Mouse (Mus musculus) macrophage (primary cell): ENCODE data around the gene Vmn1r3. TPM values are rescaled to one million over a fixed set of nuclear protein-coding genes. Genes with fewer than 3 reads are reported as not detected.
"Not testable (repeated sequence)": the region's sequence is repeated elsewhere in the genome, so short reads cannot be mapped to it uniquely, and the experiment has no call there.

ENCODE experiments used
- H3K27ac ChIP-seq: fragments of 350-480 bp; formaldehyde crosslinking; 2 replicates; pipeline ENCODE4 v1.9.0; 2021
- H3K36me3 ChIP-seq: fragments of 350-480 bp; formaldehyde crosslinking; 2 replicates; pipeline ENCODE4 v1.9.0; 2021; ENCODE audit errors: inconsistent target
- H3K4me3 ChIP-seq: fragments of 350-480 bp; formaldehyde crosslinking; 2 replicates; pipeline ENCODE4 v1.9.0; 2021; ENCODE audit errors: inconsistent target
- H3K79me2 ChIP-seq: fragments of 350-480 bp; formaldehyde crosslinking; 2 replicates; pipeline ENCODE4 v1.9.0; 2021; ENCODE audit errors: inconsistent target
- WGBS: methylation state at CpG from one replicate; pipeline ENCODE4 v1.1.7; 2026; ENCODE audit warnings: inconsistent platforms; ENCODE audit not compliant: missing documents; 5-methylcytosine and 5-hydroxymethylcytosine counted together
- polyA plus RNA-seq: library from polyadenylated mRNA; stranded (reverse); fragments of 250-400 nt; gene quantifications from 3 replicates; pipeline ENCODE4 v1.2.4, GENCODE M21; 2018; ENCODE audit warnings: inconsistent platforms
- total RNA-seq, 78 experiments: library from RNA; depleted of rRNA; stranded (reverse); fragments of 250-400 nt; gene quantifications; 1 replicate in 9 of 78; 2 replicates in 24 of 78; 3 replicates in 43 of 78; 4 replicates in 2 of 78; pipeline ENCODE4 v1.2.4; 2018; ENCODE audit warnings: inconsistent platforms in 56 of 78

The Vmn1r3 gene
- total RNA-seq (2018; cell fraction: chromatin; rRNA removed): not detected
- not detected for total RNA-seq (2018; cell fraction: cytosol; rRNA removed)
- total RNA-seq (2018; cell fraction: nucleus; rRNA removed): not detected
- polyA plus RNA-seq: not detected in 3 replicates

GRCm38 (mm10) chr4:3185258-3185657, at the start of gene Vmn1r3:
TSS of gene Vmn1r3 (minus strand) at chr4:3185358.
- WGBS: 100% methylated on average over 1 of the region's 1 CpGs
- not testable (repeated sequence) for H3K36me3 ChIP-seq, H3K79me2 ChIP-seq

GRCm38 (mm10) chr4:3232053-3232452, 46.9 kb upstream of the Vmn1r3 start:
- Histone ChIP-seq H3K27ac (no peak overlapping the region), H3K79me2 (no peaks in the 10 kb centered on the region), H3K36me3 (no peaks in the 10 kb centered on the region), H3K4me3 (no peak overlapping the region)
- WGBS: 72% methylated on average over 6 of the region's 6 CpGs

More at GRCm38 (mm10) chr4:3185258-3185657, at the start of gene Vmn1r3:
- not testable (repeated sequence) for H3K27ac ChIP-seq, H3K4me3 ChIP-seq

GRCm38 (mm10) chr4:3230908-3231684, 45.9 kb upstream of the Vmn1r3 start:
- Histone ChIP-seq H3K36me3 (no peaks in the 10 kb centered on the region), H3K79me2 (no peaks in the 10 kb centered on the region), H3K4me3 (no peak overlapping the region), H3K27ac (no peak overlapping the region)
- 7% methylated on average over 38 of the region's 48 CpGs for WGBS

- H3K79me2 ChIP-seq: no peaks in the 10 kb centered on the region
- H3K4me3 ChIP-seq: no peak overlapping the region
- WGBS: 71% methylated on average over 4 of the region's 4 CpGs
- H3K36me3 ChIP-seq: no peaks in the 10 kb centered on the region
- H3K27ac ChIP-seq: no peak overlapping the region
Measured at GRCm38 (mm10) chr4:3229532-3229931, 44.4 kb upstream of the Vmn1r3 start.

GRCm38 (mm10) chr4:3228476-3228875, 43.3 kb upstream of the Vmn1r3 start:
- H3K27ac ChIP-seq: no peak overlapping the region
- H3K36me3 ChIP-seq: no peaks in the 10 kb centered on the region
- 69% methylated on average over 4 of the region's 4 CpGs for WGBS
- no peaks in the 10 kb centered on the region for H3K79me2 ChIP-seq
- H3K4me3 ChIP-seq: no peak overlapping the region

- Histone ChIP-seq H3K27ac (no peak overlapping the region), H3K36me3 (no peaks in the 10 kb centered on the region), H3K4me3 (no peak overlapping the region), H3K79me2 (no peaks in the 10 kb centered on the region)
- WGBS: 64% methylated on average over 5 of the region's 5 CpGs
Measured at GRCm38 (mm10) chr4:3227751-3228150, 42.6 kb upstream of the Vmn1r3 start.

- no peak overlapping the region for H3K27ac ChIP-seq
- H3K4me3 ChIP-seq: no peak overlapping the region
- no peaks in the 10 kb centered on the region for H3K36me3 ChIP-seq
- H3K79me2 ChIP-seq: no peaks in the 10 kb centered on the region
- WGBS: 81% methylated on average over 3 of the region's 3 CpGs
Measured at GRCm38 (mm10) chr4:3226488-3226887, 41.3 kb upstream of the Vmn1r3 start.

- not testable (repeated sequence) for H3K79me2 ChIP-seq, H3K36me3 ChIP-seq, H3K27ac ChIP-seq, H3K4me3 ChIP-seq
- WGBS: 72% methylated on average over 3 of the region's 3 CpGs
Measured at GRCm38 (mm10) chr4:3225416-3225815, 40.3 kb upstream of the Vmn1r3 start.

- not testable (repeated sequence) for H3K27ac ChIP-seq, H3K4me3 ChIP-seq, H3K79me2 ChIP-seq, H3K36me3 ChIP-seq
- 53% methylated on average over 3 of the region's 3 CpGs for WGBS
Measured at GRCm38 (mm10) chr4:3224848-3225247, 39.7 kb upstream of the Vmn1r3 start.

- H3K79me2 ChIP-seq, H3K4me3 ChIP-seq, H3K36me3 ChIP-seq, H3K27ac ChIP-seq: not testable (repeated sequence)
- WGBS: 72% methylated on average over 4 of the region's 9 CpGs
Measured at GRCm38 (mm10) chr4:3223483-3224209, 38.5 kb upstream of the Vmn1r3 start.

GRCm38 (mm10) chr4:3216382-3216781, 31.2 kb upstream of the Vmn1r3 start:
- not testable (repeated sequence) for H3K4me3 ChIP-seq
- WGBS: 80% methylated on average over 1 of the region's 2 CpGs

GRCm38 (mm10) chr4:3213349-3213748, 28.2 kb upstream of the Vmn1r3 start:
- no CpG with 5 or more reads among the region's 4 CpGs for WGBS
- H3K4me3 ChIP-seq, H3K27ac ChIP-seq, H3K79me2 ChIP-seq, H3K36me3 ChIP-seq: not testable (repeated sequence)

More at GRCm38 (mm10) chr4:3216382-3216781, 31.2 kb upstream of the Vmn1r3 start:
- H3K79me2 ChIP-seq, H3K36me3 ChIP-seq, H3K27ac ChIP-seq: not testable (repeated sequence)

GRCm38 (mm10) chr4:3209643-3210217, 24.6 kb upstream of the Vmn1r3 start:
- no CpG with 5 or more reads among the region's 1 CpGs for WGBS
- not testable (repeated sequence) for H3K27ac ChIP-seq, H3K36me3 ChIP-seq, H3K4me3 ChIP-seq, H3K79me2 ChIP-seq

- not testable (repeated sequence) for H3K27ac ChIP-seq, H3K79me2 ChIP-seq, H3K36me3 ChIP-seq, H3K4me3 ChIP-seq
- WGBS: 88% methylated on average over 10 of the region's 10 CpGs
Measured at GRCm38 (mm10) chr4:3176746-3177490, 8.2 kb downstream of the Vmn1r3 start.
